Mouse (Mus musculus) C2C12 (cell line): ENCODE results near the gene Rhoa.

Experiments
- CEBPB ChIP-seq: IDR thresholded peaks from one replicate; pipeline ENCODE4 v1.6.1; 2011; ENCODE audit warnings: low read depth, mild to moderate bottlenecking, control low read depth, moderate library complexity
- CTCF ChIP-seq: IDR thresholded peaks from one replicate; pipeline ENCODE4 v1.5.1; 2011; ENCODE audit not compliant: control insufficient read depth, insufficient read depth, insufficient read length
- MAX ChIP-seq: IDR thresholded peaks from one replicate; pipeline ENCODE4 v1.6.1; 2011; ENCODE audit warnings: mild to moderate bottlenecking, control low read depth
- MYOD1 ChIP-seq: IDR thresholded peaks from one replicate; pipeline ENCODE4 v1.6.1; 2011; ENCODE audit warnings: low read depth; ENCODE audit not compliant: control insufficient read depth, insufficient read length
- MYOG ChIP-seq: IDR thresholded peaks from one replicate; pipeline ENCODE4 v1.6.1; 2011; ENCODE audit not compliant: control insufficient read depth, insufficient read length; ENCODE audit errors: extremely low read depth

DNA sequence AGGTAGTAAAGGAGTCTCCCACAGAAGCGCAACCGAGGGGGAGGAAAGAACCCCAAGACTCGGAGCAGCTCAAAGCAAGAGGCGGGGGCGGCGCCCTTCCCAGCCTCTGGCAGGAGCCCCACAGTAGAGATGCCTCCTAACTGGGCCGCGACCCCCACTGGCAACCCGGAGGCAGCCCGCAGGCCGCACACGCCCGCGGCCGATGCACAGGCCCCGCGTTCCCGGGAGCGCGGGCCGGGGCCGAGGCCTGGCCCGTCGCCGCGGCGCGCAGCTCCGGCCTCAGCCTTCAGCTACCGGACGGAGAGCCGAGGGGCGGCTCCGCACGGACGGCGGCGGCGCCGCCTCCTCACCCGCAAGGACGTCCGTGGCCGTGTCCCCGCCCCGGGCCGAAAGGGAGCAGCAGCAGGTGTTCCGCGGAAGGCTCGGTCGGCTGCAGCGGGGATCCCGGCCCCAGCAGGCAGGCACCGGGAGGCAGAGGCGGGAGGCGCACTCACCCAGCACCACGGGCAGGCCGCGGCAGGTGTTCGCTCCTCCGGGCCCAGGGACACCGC is 42.7 kb upstream of the Rhoa start:
- TF ChIP-seq CTCF: no peak
- no peak for TF ChIP-seq MAX
- no peak for TF ChIP-seq MYOD1
- no peak for TF ChIP-seq CEBPB
- TF ChIP-seq MYOG: no peak
